Mouse (Mus musculus): ENCODE results near the gene Prss8. TPM values are rescaled to one million over a fixed set of nuclear protein-coding genes. Genes with fewer than 3 reads are reported as not detected.
A peak's percentile ranks its signal among the peaks of the same experiment; 100 is the strongest.

Prss8 gene
- polyA plus RNA-seq, 1 experiment from 2014 or later, result 2.1 TPM

- 91% methylated on average over 5 of the region's 5 CpGs for WGBS
- no peak for DNase-seq (ENCODE audit: low spot score)
- peaks cover 15% of the 10 kb centered on the region for H3K27me3 ChIP-seq (ENCODE audit: low read depth, poor library complexity, severe bottlenecking)
- H3K9me3 ChIP-seq (replicated peaks), result no peaks in the 10 kb centered on the region
- H3K27ac ChIP-seq (replicated peaks), result no peak overlapping the region
- H3K4me1 ChIP-seq, result peaks cover under 1% of the 10 kb centered on the region; the same call in 1 of the 2 replicates
- H3K36me3 ChIP-seq, result peaks cover 91% of the 10 kb centered on the region
- no peak overlapping the region for H3K4me3 ChIP-seq
These were observed 6.2 kb downstream of the Prss8 start for GRCm38 (mm10) chr7:127923714-127924113.

- H3K27me3 ChIP-seq (ENCODE audit: low read depth, poor library complexity, severe bottlenecking), result peaks cover 5% of the 10 kb centered on the region
- no peaks in the 10 kb centered on the region for H3K9me3 ChIP-seq (replicated peaks)
- no peak overlapping the region for H3K4me3 ChIP-seq
- peaks cover 96% of the 10 kb centered on the region for H3K36me3 ChIP-seq
- H3K4me1 ChIP-seq, result no peaks in the 10 kb centered on the region
- DNase-seq (ENCODE audit: low spot score), result no peak
- no peak overlapping the region for H3K27ac ChIP-seq (replicated peaks)
- WGBS, result 84% methylated on average over 6 of the region's 6 CpGs
These were observed 7.2 kb downstream of the Prss8 start for GRCm38 (mm10) chr7:127922451-127923275.

- DNase-seq (ENCODE audit: low spot score), result peak; percentile 29
- 70% methylated on average over 8 of the region's 8 CpGs for WGBS
- H3K36me3 ChIP-seq, result peaks cover 95% of the 10 kb centered on the region
- H3K4me1 ChIP-seq, result no peaks in the 10 kb centered on the region
- H3K9me3 ChIP-seq (replicated peaks), result no peaks in the 10 kb centered on the region
- H3K27ac ChIP-seq (replicated peaks), result no peak overlapping the region
- H3K4me3 ChIP-seq, result no peak overlapping the region
- H3K27me3 ChIP-seq (ENCODE audit: low read depth, poor library complexity, severe bottlenecking), result no peaks in the 10 kb centered on the region
These were observed 8.4 kb downstream of the Prss8 start for GRCm38 (mm10) chr7:127921516-127921915.

- H3K4me1 ChIP-seq, result no peaks in the 10 kb centered on the region
- H3K36me3 ChIP-seq, result peaks cover 94% of the 10 kb centered on the region
- H3K4me3 ChIP-seq, result no peak overlapping the region
- H3K27ac ChIP-seq (replicated peaks), result no peak overlapping the region
- H3K9me3 ChIP-seq (replicated peaks), result no peaks in the 10 kb centered on the region
- no peaks in the 10 kb centered on the region for H3K27me3 ChIP-seq (ENCODE audit: low read depth, poor library complexity, severe bottlenecking)
- WGBS, result 81% methylated on average over 7 of the region's 7 CpGs
- no peak for DNase-seq (ENCODE audit: low spot score)
These were observed 10.6 kb downstream of the Prss8 start for GRCm38 (mm10) chr7:127919290-127919689.

- Histone ChIP-seq H3K9me3 (replicated peaks) (no peaks in the 10 kb centered on the region), H3K4me3 (no peak overlapping the region), H3K36me3 (peaks cover 83% of the 10 kb centered on the region), H3K27me3 (ENCODE audit: low read depth, poor library complexity, severe bottlenecking) (no peaks in the 10 kb centered on the region), H3K27ac (replicated peaks) (no peak overlapping the region), H3K4me1 (peaks cover 3% of the 10 kb centered on the region)
- DNase-seq (ENCODE audit: low spot score), result peak; percentile 44
- 59% methylated on average over 3 of the region's 3 CpGs for WGBS
These were observed 11.7 kb downstream of the Prss8 start for GRCm38 (mm10) chr7:127918203-127918602.

GRCm38 (mm10) chr7:127915293-127915692, 14.6 kb downstream of the Prss8 start:
- no peak for DNase-seq (ENCODE audit: low spot score)
- 94% methylated on average over 12 of the region's 12 CpGs for WGBS
- Histone ChIP-seq H3K27ac (replicated peaks) (no peak overlapping the region), H3K9me3 (replicated peaks) (no peaks in the 10 kb centered on the region), H3K4me1 (peaks cover 14% of the 10 kb centered on the region), H3K36me3 (peaks cover 55% of the 10 kb centered on the region), H3K27me3 (ENCODE audit: low read depth, poor library complexity, severe bottlenecking) (no peaks in the 10 kb centered on the region), H3K4me3 (no peak overlapping the region)

- no peak for DNase-seq (ENCODE audit: low spot score)
- H3K4me3 ChIP-seq, result peak overlapping the region; percentile 83
- peaks cover 55% of the 10 kb centered on the region for H3K36me3 ChIP-seq
- H3K27ac ChIP-seq (replicated peaks), result peak overlapping the region; percentile 89
- H3K27me3 ChIP-seq (ENCODE audit: low read depth, poor library complexity, severe bottlenecking), result no peaks in the 10 kb centered on the region
- 36% methylated on average over 4 of the region's 4 CpGs for WGBS
- H3K4me1 ChIP-seq, result peaks cover 14% of the 10 kb centered on the region
- H3K9me3 ChIP-seq (replicated peaks), result no peaks in the 10 kb centered on the region
These were observed 17.0 kb downstream of the Prss8 start for GRCm38 (mm10) chr7:127912938-127913337.

- 1% methylated on average over 40 of the region's 40 CpGs for WGBS
- H3K4me1 ChIP-seq, result peaks cover 14% of the 10 kb centered on the region
- peaks cover 56% of the 10 kb centered on the region for H3K36me3 ChIP-seq
- H3K27me3 ChIP-seq (ENCODE audit: low read depth, poor library complexity, severe bottlenecking), result no peaks in the 10 kb centered on the region
- peak; percentile 92 for DNase-seq (ENCODE audit: low spot score)
- peak within 1 kb of the TSS; percentile 89 for H3K27ac ChIP-seq (replicated peaks)
- H3K9me3 ChIP-seq (replicated peaks), result no peaks in the 10 kb centered on the region
- peak within 1 kb of the TSS; percentile 83 for H3K4me3 ChIP-seq
These were observed 17.6 kb downstream of the Prss8 start, which contains the start of gene Kat8 for GRCm38 (mm10) chr7:127912190-127912871. Gene Kat8 (plus strand): TSS chr7:127912516.

GRCm38 (mm10) chr7:127908656-127909055, 21.2 kb downstream of the Prss8 start:
- WGBS, result 95% methylated on average over 4 of the region's 4 CpGs

GRCm38 (mm10) chr7:127907939-127908338, 22.0 kb downstream of the Prss8 start:
- peaks cover 22% of the 10 kb centered on the region for H3K4me1 ChIP-seq
- no peak for DNase-seq (ENCODE audit: low spot score)
- no peaks in the 10 kb centered on the region for H3K27me3 ChIP-seq (ENCODE audit: low read depth, poor library complexity, severe bottlenecking)
- H3K36me3 ChIP-seq, result peaks cover 52% of the 10 kb centered on the region
- 94% methylated on average over 12 of the region's 12 CpGs for WGBS
- no peak overlapping the region for H3K4me3 ChIP-seq
- no peak overlapping the region for H3K27ac ChIP-seq (replicated peaks)
- no peaks in the 10 kb centered on the region for H3K9me3 ChIP-seq (replicated peaks)

More at GRCm38 (mm10) chr7:127908656-127909055, 21.2 kb downstream of the Prss8 start:
- H3K4me1 ChIP-seq, result peaks cover 27% of the 10 kb centered on the region
- DNase-seq (ENCODE audit: low spot score), result no peak
- no peak overlapping the region for H3K27ac ChIP-seq (replicated peaks)
- no peaks in the 10 kb centered on the region for H3K27me3 ChIP-seq (ENCODE audit: low read depth, poor library complexity, severe bottlenecking)
- H3K4me3 ChIP-seq, result no peak overlapping the region
- peaks cover 52% of the 10 kb centered on the region for H3K36me3 ChIP-seq
- H3K9me3 ChIP-seq (replicated peaks), result no peaks in the 10 kb centered on the region

- Histone ChIP-seq H3K4me1 (peaks cover 14% of the 10 kb centered on the region), H3K9me3 (replicated peaks) (no peaks in the 10 kb centered on the region), H3K27me3 (ENCODE audit: low read depth, poor library complexity, severe bottlenecking) (no peaks in the 10 kb centered on the region), H3K27ac (replicated peaks) (peak within 1 kb of the TSS; percentile 94), H3K4me3 (peak within 1 kb of the TSS; percentile 87), H3K36me3 (peaks cover 42% of the 10 kb centered on the region)
- DNase-seq (ENCODE audit: low spot score), result peak; percentile 81
- WGBS, result 9% methylated on average over 38 of the region's 38 CpGs
These were observed 25.7 kb downstream of the Prss8 start, which contains the start of gene Bckdk for GRCm38 (mm10) chr7:127903971-127904796. Gene Bckdk (plus strand): TSS chr7:127904082.

GRCm38 (mm10) chr7:127901772-127902171, 28.1 kb downstream of the Prss8 start:
- no peak for DNase-seq (ENCODE audit: low spot score)
- Histone ChIP-seq H3K4me1 (peaks cover 14% of the 10 kb centered on the region), H3K4me3 (no peak overlapping the region), H3K9me3 (replicated peaks) (no peaks in the 10 kb centered on the region), H3K27me3 (ENCODE audit: low read depth, poor library complexity, severe bottlenecking) (no peaks in the 10 kb centered on the region), H3K36me3 (peaks cover 18% of the 10 kb centered on the region), H3K27ac (replicated peaks) (no peak overlapping the region)
- WGBS, result 81% methylated on average over 2 of the region's 2 CpGs

Measured in midbrain, embryonic 10.5 days (tissue).